Mouse (Mus musculus) brain, embryonic 14.5 days (tissue): ENCODE measurements around the gene Clrn1.

Experiments
- CTCF ChIP-seq: fragments of 200-500 bp; IDR thresholded peaks from 2 replicates; pipeline ENCODE4 v1.5.1; 2012; ENCODE audit warnings: inconsistent platforms, mild to moderate bottlenecking, moderate library complexity, borderline replicate concordance; ENCODE audit not compliant: insufficient read depth, insufficient read length; ENCODE audit errors: extremely low read depth
- POLR2A ChIP-seq: fragments of 200-500 bp; IDR thresholded peaks from 2 replicates; pipeline ENCODE4 v1.6.1; 2012; ENCODE audit warnings: mild to moderate bottlenecking, inconsistent platforms, borderline replicate concordance; ENCODE audit not compliant: poor library complexity, insufficient read depth, insufficient read length, severe bottlenecking; ENCODE audit errors: extremely low read depth

- no peak for TF ChIP-seq CTCF
- TF ChIP-seq POLR2A, result no peak
These were observed 2.6 kb upstream of the Clrn1 start for GRCm38 (mm10) chr3:58887719-58888118.
